Mouse (Mus musculus): ENCODE measurements around the gene Chsy1. TPM values are rescaled to one million over a fixed set of nuclear protein-coding genes. Genes with fewer than 3 reads are reported as not detected.

Chsy1 gene
- total and polyA plus RNA-seq, 2 experiments: 1.3 to 3.4 TPM

DNA sequence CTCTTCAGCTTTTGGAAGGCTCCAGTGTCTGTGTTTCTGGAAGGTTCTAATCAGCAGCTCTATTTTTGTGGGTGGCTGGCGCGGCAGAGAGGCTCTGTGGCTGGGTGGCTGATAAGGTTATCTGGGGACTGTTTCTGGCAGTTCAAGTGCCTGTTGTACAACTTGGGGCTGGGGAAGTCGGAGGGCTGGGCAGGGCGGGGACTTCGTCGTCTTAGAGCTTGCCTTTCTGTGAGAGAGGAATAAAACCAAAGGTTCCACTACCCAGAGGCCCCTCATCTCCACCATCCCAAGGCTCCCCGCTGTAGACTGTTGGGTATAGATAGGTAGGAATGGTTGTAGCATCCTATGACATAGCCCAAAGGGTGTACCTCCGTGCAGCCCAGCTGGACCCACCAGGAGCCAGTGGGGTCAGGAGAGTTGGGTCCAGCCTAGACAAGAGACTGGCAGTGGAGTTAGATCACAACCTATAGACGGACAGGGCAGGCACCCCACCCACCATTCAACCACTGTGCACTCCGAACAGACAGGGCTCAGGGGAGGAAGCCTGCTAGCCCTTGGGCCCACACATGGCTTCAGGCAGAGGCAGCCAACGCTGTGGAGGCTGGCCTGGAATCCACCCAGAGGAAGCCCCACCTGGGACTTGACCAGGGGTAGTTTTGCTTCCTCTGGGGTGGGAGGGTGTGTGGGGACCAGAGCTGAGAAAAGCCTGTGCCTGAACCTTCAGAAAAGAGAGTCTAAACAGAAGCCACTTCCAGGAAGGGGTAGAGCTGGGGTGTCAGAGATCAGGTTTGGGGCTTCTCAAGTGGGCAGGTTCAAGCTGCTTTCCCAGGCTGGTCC is 87.5 kb downstream of the Chsy1 start:
- H3K4me1 ChIP-seq (ENCODE audit: control insufficient read depth, insufficient read depth, low read length): peaks cover 3% of the 10 kb centered on the region; the same call in 1 of the 2 replicates
- no peak overlapping the region for H3K9ac ChIP-seq (ENCODE audit: low read depth, low read length)

DNA sequence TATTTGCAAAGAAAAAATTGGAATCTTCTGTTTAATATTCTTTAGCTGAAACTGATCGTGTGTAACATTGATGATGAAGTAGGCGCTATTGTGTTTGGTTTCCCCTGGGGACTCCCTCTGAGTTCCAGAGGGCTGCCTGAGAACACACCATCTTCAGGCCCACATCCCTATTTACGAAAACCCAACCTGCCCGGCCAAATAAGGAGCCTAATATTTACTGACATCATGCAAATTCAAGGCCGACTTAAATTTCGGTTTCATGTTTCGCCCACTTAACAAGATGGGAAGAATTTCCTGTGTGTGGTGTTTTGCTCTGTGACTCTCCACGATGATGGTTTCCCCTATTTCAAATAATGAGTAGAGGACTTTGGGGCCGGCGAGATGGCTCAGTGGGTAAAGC is 89.1 kb downstream of the Chsy1 start:
- Histone ChIP-seq H3K27me3 (ENCODE audit: control insufficient read depth, insufficient read depth, low read length) (no peaks in the 10 kb centered on the region), H3K4me1 (ENCODE audit: control insufficient read depth, insufficient read depth, low read length) (peaks cover 3% of the 10 kb centered on the region; the same call in 1 of the 2 replicates), H3K79me2 (ENCODE audit: control insufficient read depth, insufficient read depth, low read length) (no peaks in the 10 kb centered on the region), H3K9ac (ENCODE audit: low read depth, low read length) (no peak overlapping the region), H3K27ac (replicated peaks; ENCODE audit: insufficient read depth, low read depth, low read length) (no peak overlapping the region), H3K36me3 (ENCODE audit: control insufficient read depth, insufficient read depth, low read length) (no peaks in the 10 kb centered on the region), H3K4me3 (ENCODE audit: insufficient read depth, low read depth, low read length) (no peak overlapping the region)
- DNase-seq (ENCODE audit: extremely low read depth, low read depth, low spot score): no peak
- TF ChIP-seq CTCF (IDR thresholded peaks at IDR 0.05; ENCODE audit: low read depth, low read length) (no peak), POLR2A (IDR thresholded peaks at IDR 0.05; ENCODE audit: extremely low read depth, insufficient read depth, low read length) (no peak)
- WGBS: 86% methylated on average over 10 of the region's 10 CpGs

More for the DNA sequence above, 87.5 kb downstream of the Chsy1 start:
- Histone ChIP-seq H3K79me2 (ENCODE audit: control insufficient read depth, insufficient read depth, low read length) (no peaks in the 10 kb centered on the region), H3K27me3 (ENCODE audit: control insufficient read depth, insufficient read depth, low read length) (no peaks in the 10 kb centered on the region), H3K36me3 (ENCODE audit: control insufficient read depth, insufficient read depth, low read length) (no peaks in the 10 kb centered on the region), H3K27ac (replicated peaks; ENCODE audit: insufficient read depth, low read depth, low read length) (peak overlapping the region; percentile 76), H3K4me3 (ENCODE audit: insufficient read depth, low read depth, low read length) (no peak overlapping the region)
- no peak for TF ChIP-seq CTCF (IDR thresholded peaks at IDR 0.05; ENCODE audit: low read depth, low read length)
- no peak for TF ChIP-seq POLR2A (IDR thresholded peaks at IDR 0.05; ENCODE audit: extremely low read depth, insufficient read depth, low read length)
- WGBS: 58% methylated on average over 11 of the region's 11 CpGs
- DNase-seq (ENCODE audit: extremely low read depth, low read depth, low spot score): peak; percentile 31

DNA sequence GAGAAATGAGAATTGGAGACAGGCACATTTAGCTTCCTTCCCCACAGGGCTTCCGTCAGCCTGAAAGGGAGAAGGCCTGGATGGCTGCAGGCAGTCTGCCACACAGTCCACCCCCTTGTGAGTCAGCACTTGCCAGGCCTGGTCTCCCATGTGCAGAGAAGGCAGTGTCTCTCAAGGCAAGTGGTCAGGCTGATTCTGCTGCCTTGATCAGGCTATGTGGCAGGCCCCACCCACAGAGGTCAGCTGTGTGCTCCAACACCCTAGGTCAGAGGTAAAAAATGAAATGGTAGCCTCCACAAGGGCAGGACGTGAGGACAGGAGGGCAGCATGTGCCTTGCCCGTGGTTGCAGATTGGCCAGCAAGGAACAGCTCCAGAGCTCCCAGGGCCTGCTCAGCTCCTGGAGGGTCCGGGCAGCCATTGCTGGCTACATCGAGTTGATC is 90.1 kb downstream of the Chsy1 start:
- Histone ChIP-seq H3K27ac (replicated peaks; ENCODE audit: insufficient read depth, low read depth, low read length) (no peak overlapping the region), H3K27me3 (ENCODE audit: control insufficient read depth, insufficient read depth, low read length) (no peaks in the 10 kb centered on the region), H3K4me1 (ENCODE audit: control insufficient read depth, insufficient read depth, low read length) (peaks cover 3% of the 10 kb centered on the region; the same call in 1 of the 2 replicates), H3K36me3 (ENCODE audit: control insufficient read depth, insufficient read depth, low read length) (no peaks in the 10 kb centered on the region), H3K4me3 (ENCODE audit: insufficient read depth, low read depth, low read length) (no peak overlapping the region), H3K9ac (ENCODE audit: low read depth, low read length) (no peak overlapping the region), H3K79me2 (ENCODE audit: control insufficient read depth, insufficient read depth, low read length) (no peaks in the 10 kb centered on the region)
- TF ChIP-seq POLR2A (IDR thresholded peaks at IDR 0.05; ENCODE audit: extremely low read depth, insufficient read depth, low read length): no peak
- no peak for TF ChIP-seq CTCF (IDR thresholded peaks at IDR 0.05; ENCODE audit: low read depth, low read length)
- peak; percentile 9 for DNase-seq (ENCODE audit: extremely low read depth, low read depth, low spot score)
- WGBS: 82% methylated on average over 5 of the region's 5 CpGs

DNA sequence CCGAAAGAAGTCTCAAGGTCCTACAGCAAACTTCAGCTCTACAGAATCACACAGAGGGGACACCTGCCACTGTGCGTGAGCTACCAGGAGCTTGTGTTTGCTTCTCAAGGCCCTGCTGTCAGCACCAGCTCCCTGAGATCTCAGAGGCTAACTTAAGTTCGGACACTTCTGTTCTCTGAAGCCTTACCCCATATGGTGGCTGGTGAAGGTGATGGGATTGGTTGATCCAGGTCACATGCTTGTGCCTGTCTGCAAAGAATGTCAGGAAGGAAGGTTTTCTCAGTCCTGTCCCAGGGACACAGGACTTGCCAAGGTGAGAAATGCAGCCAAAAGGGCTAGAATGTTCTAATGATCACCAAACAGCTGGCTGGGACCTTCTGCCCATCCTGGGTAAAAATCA is 91.1 kb downstream of the Chsy1 start:
- Histone ChIP-seq H3K79me2 (ENCODE audit: control insufficient read depth, insufficient read depth, low read length) (no peaks in the 10 kb centered on the region), H3K27me3 (ENCODE audit: control insufficient read depth, insufficient read depth, low read length) (no peaks in the 10 kb centered on the region), H3K4me1 (ENCODE audit: control insufficient read depth, insufficient read depth, low read length) (peaks cover 3% of the 10 kb centered on the region; the same call in 1 of the 2 replicates), H3K36me3 (ENCODE audit: control insufficient read depth, insufficient read depth, low read length) (no peaks in the 10 kb centered on the region), H3K4me3 (ENCODE audit: insufficient read depth, low read depth, low read length) (no peak overlapping the region), H3K9ac (ENCODE audit: low read depth, low read length) (no peak overlapping the region), H3K27ac (replicated peaks; ENCODE audit: insufficient read depth, low read depth, low read length) (no peak overlapping the region)
- no peak for TF ChIP-seq CTCF (IDR thresholded peaks at IDR 0.05; ENCODE audit: low read depth, low read length)
- no peak for TF ChIP-seq POLR2A (IDR thresholded peaks at IDR 0.05; ENCODE audit: extremely low read depth, insufficient read depth, low read length)
- DNase-seq (ENCODE audit: extremely low read depth, low read depth, low spot score): no peak
- 86% methylated on average over 3 of the region's 3 CpGs for WGBS

GRCm38 (mm10) chr7:66200791-66201450 is 91.6 kb downstream of the Chsy1 start:
- H3K9ac ChIP-seq (ENCODE audit: low read depth, low read length): no peak overlapping the region
- no peak overlapping the region for H3K27ac ChIP-seq (replicated peaks; ENCODE audit: insufficient read depth, low read depth, low read length)
- H3K4me3 ChIP-seq (ENCODE audit: insufficient read depth, low read depth, low read length): no peak overlapping the region
- H3K27me3 ChIP-seq (ENCODE audit: control insufficient read depth, insufficient read depth, low read length): no peaks in the 10 kb centered on the region
- peaks cover 3% of the 10 kb centered on the region; the same call in 1 of the 2 replicates for H3K4me1 ChIP-seq (ENCODE audit: control insufficient read depth, insufficient read depth, low read length)
- H3K36me3 ChIP-seq (ENCODE audit: control insufficient read depth, insufficient read depth, low read length): no peaks in the 10 kb centered on the region
- DNase-seq (ENCODE audit: extremely low read depth, low read depth, low spot score): no peak
- no peaks in the 10 kb centered on the region for H3K79me2 ChIP-seq (ENCODE audit: control insufficient read depth, insufficient read depth, low read length)
- WGBS: 46% methylated on average over 8 of the region's 8 CpGs
- TF ChIP-seq CTCF (IDR thresholded peaks at IDR 0.05; ENCODE audit: low read depth, low read length): no peak
- TF ChIP-seq POLR2A (IDR thresholded peaks at IDR 0.05; ENCODE audit: extremely low read depth, insufficient read depth, low read length): no peak

Data from liver, adult 2 months (tissue).